Mouse (Mus musculus) spleen, adult 12 weeks (tissue): Measurements from ENCODE around the gene Fkbp2.
A peak's percentile ranks its signal among the peaks of the same experiment; 100 is the strongest.

ENCODE experiments used
- DNase-seq: peaks from one replicate; pipeline ENCODE4 v3.0.0; 2022; ENCODE audit warnings: low spot score

The Fkbp2 gene

DNA sequence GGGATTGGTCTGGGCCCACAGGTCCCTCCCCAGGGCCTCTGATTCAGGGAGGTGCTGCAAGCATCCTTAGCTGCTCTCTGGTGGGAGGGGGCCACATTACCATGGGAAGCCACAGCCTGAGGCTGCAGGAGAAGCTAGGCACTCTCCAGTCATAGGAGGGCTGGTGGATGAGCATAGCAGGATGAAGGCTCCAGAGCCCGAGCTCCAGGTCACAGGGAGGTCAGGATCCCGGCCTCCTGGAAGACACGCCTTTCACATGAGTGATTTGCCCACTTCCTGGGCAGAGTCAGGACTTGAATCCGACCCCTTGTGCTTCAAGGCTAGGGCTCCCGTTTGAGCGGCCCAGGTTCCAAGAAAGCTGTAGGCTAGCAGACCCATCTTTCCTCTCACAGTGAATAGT lies 8.7 kb downstream of the Fkbp2 start:
- no peak for DNase-seq

DNA sequence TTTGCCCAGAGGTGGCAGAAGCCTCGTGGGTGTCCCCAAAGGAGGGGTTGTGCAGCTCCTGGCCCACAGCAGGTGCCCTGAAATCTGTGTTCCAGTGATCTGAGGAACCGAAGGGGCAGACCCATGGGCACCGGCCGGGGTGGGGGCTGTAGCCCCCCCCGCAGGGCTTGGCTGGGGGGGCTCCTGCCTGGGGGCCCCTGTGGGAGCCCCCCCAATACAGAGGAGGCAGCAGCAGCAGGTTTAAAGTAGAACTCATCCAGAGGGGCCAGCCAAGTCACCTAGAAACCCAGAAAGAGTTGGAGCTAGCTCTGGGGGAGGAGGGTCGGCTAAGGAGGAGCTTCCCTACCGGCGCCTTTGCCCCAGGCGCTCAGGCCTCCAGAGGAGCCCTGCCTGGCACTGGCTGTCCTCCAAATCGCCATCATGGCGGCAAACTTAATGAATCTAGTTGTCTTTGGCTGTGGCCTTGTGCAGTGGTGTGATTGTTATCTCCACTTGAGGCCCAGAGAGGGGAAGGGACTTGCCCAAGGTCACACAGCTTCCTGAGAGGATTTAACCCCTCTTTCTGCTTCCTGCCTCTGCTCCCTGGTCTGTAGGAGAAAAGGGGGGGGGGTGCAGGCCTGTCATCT lies 9.7 kb downstream of the Fkbp2 start:
- no peak for DNase-seq

DNA sequence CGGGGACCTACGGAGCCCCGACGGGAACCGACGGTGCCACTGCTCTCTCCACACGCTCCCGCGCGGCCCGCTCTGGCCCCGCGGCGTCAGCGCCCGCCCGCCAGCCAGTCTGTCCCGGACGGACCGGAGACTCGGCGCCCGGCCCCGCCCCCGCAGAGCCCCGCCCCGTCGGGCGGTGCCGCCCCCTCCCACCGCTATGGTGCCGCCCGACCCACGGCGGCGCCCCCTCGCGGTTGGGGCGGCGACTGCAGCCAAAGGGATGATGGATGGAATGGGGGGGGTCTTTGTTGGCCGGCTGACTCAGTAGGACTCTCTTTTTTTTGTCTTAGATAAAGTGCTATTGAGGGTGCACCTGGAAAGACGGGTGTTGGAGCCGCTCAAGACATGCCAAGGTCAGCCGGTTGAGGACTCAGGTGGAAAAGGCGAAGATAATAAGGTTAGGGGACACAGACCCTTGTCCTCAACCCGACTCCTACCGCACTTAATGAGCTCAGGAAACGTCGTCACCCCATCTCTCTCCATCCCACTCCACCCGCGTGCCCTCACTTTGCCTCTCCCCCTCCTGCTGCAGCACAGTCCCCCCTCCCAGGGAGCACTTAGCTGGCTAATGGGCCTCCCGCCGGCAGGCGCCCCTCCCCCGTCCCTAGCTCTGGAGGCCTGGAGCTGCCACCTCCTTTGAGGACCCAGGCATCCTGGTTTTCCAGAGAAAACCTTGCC lies 10.5 kb downstream of the Fkbp2 start:
- DNase-seq, result peak; percentile 66

DNA sequence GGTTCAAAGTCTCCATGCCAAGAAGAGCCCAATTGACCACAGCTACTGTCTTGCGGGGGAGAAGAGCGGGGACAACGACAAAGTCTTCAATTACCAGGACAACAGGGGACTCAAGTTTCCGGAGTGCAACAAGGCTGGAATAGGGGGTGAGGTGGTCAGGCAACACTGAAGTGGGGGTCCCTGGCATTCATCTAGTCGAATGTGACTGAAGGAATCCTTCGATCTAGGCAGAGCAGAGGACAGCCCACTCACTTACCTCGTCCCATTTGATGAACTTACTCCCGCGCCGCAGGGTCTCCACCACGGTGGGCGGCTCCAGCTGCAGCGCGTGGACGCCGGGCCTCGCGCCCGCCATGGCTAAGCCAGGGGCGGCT lies 11.0 kb downstream of the Fkbp2 start:
- no peak for DNase-seq

GRCm38 (mm10) chr19:6968491-6969271 lies 11.6 kb downstream of the Fkbp2 start:
- no peak for DNase-seq

DNA sequence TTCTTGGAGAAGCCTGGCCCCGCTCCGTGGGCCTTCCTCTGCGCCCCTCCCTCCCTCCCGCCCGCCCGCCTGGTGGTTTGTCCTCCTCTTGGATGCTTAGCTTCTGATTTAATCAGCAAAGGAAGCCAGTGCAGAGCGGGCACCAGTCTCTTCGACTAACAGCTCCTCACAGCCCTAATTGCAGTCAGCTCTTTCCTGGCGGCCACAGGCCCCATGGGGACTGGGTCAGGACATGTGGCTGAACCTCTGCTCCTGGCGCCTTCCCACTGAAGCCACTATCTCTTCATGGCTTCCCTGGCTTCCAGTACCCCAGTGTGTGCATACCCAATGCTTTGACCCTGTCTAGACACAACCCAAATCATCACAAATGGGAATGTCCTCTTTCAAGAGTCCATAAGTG lies 23.8 kb downstream of the Fkbp2 start:
- DNase-seq, result no peak

- DNase-seq, result no peak
Observed at GRCm38 (mm10) chr19:6955424-6955823, 24.9 kb downstream of the Fkbp2 start.

DNA sequence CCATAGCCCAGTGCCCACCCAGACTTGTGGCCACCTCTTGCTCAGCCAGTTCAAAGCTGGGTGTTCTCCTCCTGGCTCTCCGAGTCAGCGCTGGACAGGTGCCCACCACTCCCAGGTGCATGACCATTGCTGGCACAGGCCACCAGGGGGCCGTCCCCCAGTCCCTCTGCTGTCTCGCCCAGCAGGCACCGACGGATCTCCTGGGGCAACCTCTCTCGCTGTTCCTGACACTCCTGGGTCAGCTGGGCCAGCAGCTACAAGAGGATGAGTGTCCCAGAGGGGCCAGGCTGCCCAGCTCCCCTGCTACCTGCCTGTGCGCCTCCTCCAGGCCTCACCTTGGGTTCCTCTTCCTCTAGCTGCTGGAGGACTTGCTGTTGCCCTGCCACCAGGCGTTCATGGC lies 26.3 kb downstream of the Fkbp2 start:
- DNase-seq, result no peak

DNA sequence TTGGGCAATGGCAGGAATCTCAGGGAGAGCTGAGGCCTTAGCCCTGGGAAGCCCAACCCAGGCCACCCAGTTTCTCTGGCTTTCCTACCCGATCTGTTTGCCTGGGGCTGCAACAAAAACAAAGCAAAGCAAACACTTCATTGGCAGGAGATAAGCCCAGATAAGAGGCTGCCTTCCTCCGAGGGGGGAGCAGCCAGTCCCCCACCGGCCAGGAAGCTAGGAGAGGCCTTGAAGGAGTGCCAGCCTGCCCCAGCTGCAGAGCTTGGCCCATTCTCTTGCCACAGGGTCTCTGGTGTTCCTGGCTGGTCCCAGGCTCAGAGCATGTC lies 27.6 kb downstream of the Fkbp2 start:
- DNase-seq, result no peak

- peak; percentile 38 for DNase-seq
Observed at GRCm38 (mm10) chr19:6951994-6952711, 28.1 kb downstream of the Fkbp2 start.

DNA sequence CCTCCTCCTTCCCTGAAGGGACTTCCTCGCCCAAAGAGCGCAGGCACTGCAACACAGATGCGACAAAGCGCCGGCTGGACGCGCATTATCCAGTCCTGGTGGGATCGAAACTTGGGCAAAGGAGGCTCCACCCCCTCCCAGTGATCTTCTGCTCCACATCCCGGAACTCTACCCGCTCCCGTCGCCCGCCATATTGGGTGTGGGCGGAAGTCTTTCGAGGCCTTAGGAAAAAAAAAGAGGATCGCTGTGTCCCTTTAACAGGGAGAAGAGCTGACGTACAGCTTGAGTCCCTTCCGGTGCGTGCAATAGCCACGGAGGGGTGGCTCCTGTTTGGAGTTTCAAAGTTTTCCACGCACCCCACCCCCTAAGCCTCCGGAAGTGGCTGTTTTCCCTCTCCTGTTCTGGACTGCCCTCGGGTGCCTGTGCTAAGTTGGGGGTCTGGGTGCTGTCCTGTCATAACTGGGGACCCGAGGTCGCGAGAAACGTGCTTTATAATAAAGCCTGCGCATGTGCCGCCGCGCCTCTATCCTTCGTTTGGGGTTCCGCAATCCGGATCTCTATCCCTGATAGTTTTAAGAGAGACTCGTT lies 28.8 kb downstream of the Fkbp2 start:
- DNase-seq, result peak; percentile 69

- DNase-seq, result no peak
Observed at GRCm38 (mm10) chr19:6950613-6951153, 29.6 kb downstream of the Fkbp2 start.

DNA sequence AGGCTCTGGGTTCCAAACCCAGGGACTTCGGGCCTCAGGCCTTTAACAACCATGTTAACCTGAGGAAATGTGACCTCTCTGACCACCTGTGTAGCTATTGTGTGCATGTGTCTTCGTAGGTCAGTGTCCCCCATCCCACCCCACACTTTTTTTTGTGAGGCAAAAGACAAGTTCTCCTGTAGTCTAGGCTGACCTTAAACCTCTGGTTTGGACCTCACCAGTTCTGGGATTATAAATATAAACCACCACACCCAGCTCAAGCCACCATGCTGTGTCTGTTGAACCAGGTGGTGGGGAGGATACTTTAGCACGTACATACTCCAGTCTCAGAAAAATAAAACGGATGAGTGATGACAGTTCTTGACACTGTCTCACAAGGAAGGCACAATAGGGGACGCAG lies 30.4 kb downstream of the Fkbp2 start:
- DNase-seq, result no peak

- DNase-seq, result no peak
Observed at GRCm38 (mm10) chr19:6949532-6949931, 30.8 kb downstream of the Fkbp2 start.

- DNase-seq, result no peak
Observed at GRCm38 (mm10) chr19:6948186-6948585, 32.1 kb downstream of the Fkbp2 start.

DNA sequence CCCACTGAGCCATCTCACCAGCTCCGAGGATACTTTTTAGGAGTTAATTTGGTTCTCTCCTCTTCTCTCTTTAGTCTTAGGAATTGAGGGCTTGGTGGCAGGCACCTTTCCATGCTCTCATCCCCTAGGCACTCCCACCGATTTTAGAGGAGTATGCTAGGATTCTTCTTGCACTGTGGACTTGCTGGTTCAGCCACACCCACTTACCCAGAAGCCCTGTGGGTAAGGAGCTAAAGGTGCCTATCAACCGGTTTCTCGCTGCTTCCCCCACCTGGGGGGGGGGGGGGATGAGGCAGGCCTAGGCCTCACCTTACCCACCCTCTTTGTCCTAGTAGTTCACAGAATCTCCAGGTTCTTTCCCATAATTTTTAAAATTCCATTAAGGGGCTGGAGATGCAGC lies 32.6 kb downstream of the Fkbp2 start:
- no peak for DNase-seq

GRCm38 (mm10) chr19:6943709-6944108 lies 36.6 kb downstream of the Fkbp2 start:
- DNase-seq, result no peak

DNA sequence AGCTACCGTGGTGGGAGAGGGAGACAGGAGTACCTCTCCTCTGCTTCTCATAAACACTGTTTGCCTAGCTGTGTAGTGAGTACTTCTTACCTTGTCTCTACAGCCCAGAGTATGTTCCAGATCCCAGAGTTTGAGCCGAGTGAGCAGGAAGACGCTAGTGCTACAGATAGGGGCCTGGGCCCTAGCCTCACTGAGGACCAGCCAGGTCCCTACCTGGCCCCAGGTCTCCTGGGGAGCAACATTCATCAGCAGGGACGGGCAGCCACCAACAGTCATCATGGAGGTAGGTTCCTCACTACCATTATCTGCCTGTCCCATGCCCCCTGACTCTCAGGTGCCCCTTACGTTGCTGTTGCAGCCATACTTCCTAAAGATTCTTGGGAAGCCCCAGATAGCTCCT lies 37.5 kb downstream of the Fkbp2 start:
- no peak for DNase-seq

DNA sequence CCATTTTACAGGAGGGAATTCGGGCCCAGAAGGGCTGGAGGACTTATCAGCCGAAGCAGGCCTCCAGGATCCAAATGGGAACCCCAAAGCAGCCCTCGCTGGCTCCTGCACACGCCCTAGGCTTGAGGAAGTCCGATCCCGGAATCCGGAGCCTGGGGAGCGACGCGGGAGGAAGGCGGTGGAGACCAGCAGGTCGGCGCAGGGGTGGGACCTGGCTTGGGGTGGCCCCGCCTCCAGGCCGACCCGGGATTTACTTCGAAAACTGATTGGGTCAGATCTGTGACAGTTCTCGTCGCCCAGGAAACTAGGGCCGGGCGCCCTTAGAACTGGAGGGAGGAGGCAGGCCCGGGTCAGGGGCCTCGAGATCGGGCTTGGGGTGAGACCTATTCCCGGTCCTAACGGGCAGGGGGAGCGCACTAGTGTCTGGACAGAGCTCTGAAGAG lies 38.0 kb downstream of the Fkbp2 start, which contains the start of gene Gpr137:
TSS of gene Gpr137 (minus strand) at position 232 of the 443 bp plus-strand sequence.
- peak; percentile 89 for DNase-seq

DNA sequence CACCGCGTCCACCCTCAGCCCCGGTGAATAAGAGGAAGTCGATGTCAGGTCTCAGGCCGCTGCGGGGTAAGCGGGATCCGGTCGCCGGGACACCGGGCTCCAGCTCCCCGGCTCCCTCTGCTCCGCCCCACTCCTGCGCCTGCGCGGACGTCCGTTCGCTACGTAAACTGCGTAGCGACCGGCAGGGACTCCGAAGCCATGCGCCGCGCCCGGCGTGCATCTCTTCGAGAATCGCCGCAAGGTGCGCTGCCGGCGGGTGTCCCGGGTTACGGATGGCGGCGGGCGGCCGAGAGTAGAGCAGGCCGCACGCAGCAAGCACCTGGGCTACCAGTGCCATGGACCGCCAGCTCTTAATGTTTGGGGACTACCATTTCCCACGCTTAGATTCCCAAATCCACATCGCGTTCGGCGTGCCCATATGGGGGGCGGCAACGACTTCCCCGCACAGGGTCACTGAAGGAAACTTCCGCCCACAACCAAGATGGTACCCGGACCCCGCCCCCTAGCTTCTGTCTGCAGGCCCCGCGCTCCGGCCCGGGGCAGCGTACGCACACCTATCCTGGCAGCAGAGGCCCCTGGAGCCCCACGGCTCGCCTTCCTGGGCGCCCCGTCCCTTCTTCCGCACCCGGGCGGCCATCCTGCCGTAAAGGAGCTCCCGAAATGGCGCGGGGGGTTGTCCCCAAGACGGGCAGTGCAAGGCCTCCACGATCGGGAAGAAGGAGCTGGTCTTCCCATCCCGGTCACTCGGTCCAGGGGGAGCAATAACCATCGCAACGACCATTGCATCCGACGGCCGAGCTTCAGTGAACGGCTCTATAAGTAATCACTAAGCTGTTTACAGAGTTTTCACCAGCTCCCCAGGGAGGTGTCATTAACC lies 38.7 kb downstream of the Fkbp2 start, which contains the start of gene Bad:
TSS of gene Bad (plus strand) at position 490 of the 877 bp plus-strand sequence.
- DNase-seq, result peak; percentile 96
